Mouse (Mus musculus) thymus, postnatal 10 days (tissue): ENCODE measurements at regions not wholly inside any gene's neighbourhood (a gene's known extent, or its start where the extent isn't known, plus 50 kb on each side); places are given as distances from the start of the nearest gene placed in this dataset.

Experiments
- DNase-seq, 2 experiments: peaks; one replicate each; pipeline ENCODE4 v3.0.0; 2021; ENCODE audit warnings: low spot score in 2 of 2

- DNase-seq = no peak
Observed at GRCm38 (mm10) chr15:61160666-61161065, 237.9 kb upstream of the A1bg start.

GRCm38 (mm10) chr15:61159552-61159951 is 236.7 kb upstream of the A1bg start:
- DNase-seq = no peak

- DNase-seq = no peak
Observed at GRCm38 (mm10) chr15:61158041-61158545, 235.3 kb upstream of the A1bg start.

GRCm38 (mm10) chr15:61157543-61157942 is 234.7 kb upstream of the A1bg start:
- DNase-seq = peak; percentile 62 to 89

GRCm38 (mm10) chr15:61155530-61155929 is 232.7 kb upstream of the A1bg start:
- DNase-seq = no peak

- DNase-seq = no peak
Observed at GRCm38 (mm10) chr15:61154166-61154565, 231.4 kb upstream of the A1bg start.

GRCm38 (mm10) chr15:61142851-61143250 is 220.0 kb upstream of the A1bg start:
- no peak for DNase-seq

- DNase-seq = no peak
Observed at GRCm38 (mm10) chr15:61139151-61139550, 216.3 kb upstream of the A1bg start.

- no peak for DNase-seq
Observed at GRCm38 (mm10) chr15:61136781-61137180, 214.0 kb upstream of the A1bg start.

- no peak for DNase-seq
Observed at GRCm38 (mm10) chr15:61133316-61133715, 210.5 kb upstream of the A1bg start.

- DNase-seq = no peak
Observed at GRCm38 (mm10) chr15:61127971-61128370, 205.2 kb upstream of the A1bg start.

- no peak for DNase-seq
Observed at GRCm38 (mm10) chr15:61127130-61127529, 204.3 kb upstream of the A1bg start.

- no peak for DNase-seq
Observed at GRCm38 (mm10) chr15:61116912-61117311, 194.1 kb upstream of the A1bg start.

GRCm38 (mm10) chr15:61109429-61110128 is 186.8 kb upstream of the A1bg start:
- no peak for DNase-seq

- no peak for DNase-seq
Observed at GRCm38 (mm10) chr15:61108957-61109356, 186.1 kb upstream of the A1bg start.

GRCm38 (mm10) chr15:61102421-61103412 is 179.9 kb upstream of the A1bg start:
- peak in 1 of 2 experiments; percentile 24 for DNase-seq

- no peak for DNase-seq
Observed at GRCm38 (mm10) chr15:61100807-61101206, 178.0 kb upstream of the A1bg start.

GRCm38 (mm10) chr15:61098968-61099367 is 176.2 kb upstream of the A1bg start:
- no peak for DNase-seq

- DNase-seq = no peak
Observed at GRCm38 (mm10) chr15:61098519-61098918, 175.7 kb upstream of the A1bg start.

- DNase-seq = no peak
Observed at GRCm38 (mm10) chr15:61096021-61096781, 173.4 kb upstream of the A1bg start.

GRCm38 (mm10) chr15:61055017-61055609 is 132.3 kb upstream of the A1bg start:
- DNase-seq = no peak
